ENCODE assay signal across 9 mouse cellular contexts in the genomic region with DNA sequence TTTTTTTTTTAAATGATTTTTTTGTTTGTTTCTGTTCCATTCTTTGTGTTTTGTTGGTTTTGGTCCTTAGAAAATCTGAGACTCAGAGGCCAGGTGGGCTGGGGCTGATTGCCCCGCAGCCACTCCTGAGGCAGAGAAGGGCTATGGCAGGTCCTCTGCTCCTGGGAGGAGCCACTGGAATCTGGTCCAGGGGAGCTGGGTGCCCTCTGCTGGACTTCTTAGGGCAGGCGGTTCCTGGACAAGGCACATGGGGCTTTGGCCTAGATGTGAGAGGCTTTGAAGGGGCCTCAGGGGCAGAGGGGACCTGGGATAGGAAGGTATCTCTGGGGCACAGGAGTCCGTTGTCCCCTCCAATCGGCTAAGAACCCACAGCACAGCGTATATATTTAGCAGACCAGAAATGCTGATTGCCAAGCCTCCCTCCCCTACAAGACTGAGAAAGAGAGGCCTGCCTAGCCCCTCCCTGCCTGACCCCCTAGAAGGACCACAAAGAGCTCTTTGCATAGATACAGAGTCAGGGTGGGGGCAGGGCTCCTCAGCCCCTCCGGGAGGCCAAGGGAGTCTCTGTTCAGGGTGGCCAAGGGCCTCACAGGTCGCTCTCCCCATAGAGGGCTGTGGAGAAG. TPM values are rescaled to one million over a fixed set of nuclear protein-coding genes. Genes with fewer than 3 reads are reported as not detected.
A peak's percentile ranks its signal among the peaks of the same experiment; 100 is the strongest.
DNase-seq lines count a peak whose midpoint lies in the region; ATAC-seq and TF ChIP-seq lines count a peak whose summit lies in the region.
"Had no signal": no experiment of that assay in that cellular context is flagged by ENCODE, and none has a peak within 500 bp of the region (broad histone marks: within the 10 kb centered on the region; RNA-seq: fewer than 3 reads in every experiment).

No protein-coding gene starts in this region.

- DNase-seq in forebrain, embryonic 11.5 days (ENCODE audit: low spot score), result peak; percentile 73
- peak; percentile 63 for DNase-seq in embryo, embryonic 9.5 days (ENCODE audit: extremely low spot score)
- DNase-seq in induced T-regulatory cell, adult 2 months (ENCODE audit: low read depth), result peak; percentile 40
- peak; percentile 31 for DNase-seq in liver, embryonic 13.5 days
- peak; percentile 82 for DNase-seq in retina, embryonic 14.5 days (ENCODE audit: low spot score)
- DNase-seq in c-Kit-positive CD71-positive TER-119-positive erythroid progenitor cells, embryonic 14.5 days (ENCODE audit: low spot score), result no peak

- H3K4me1 ChIP-seq in forebrain, embryonic 11.5 days (replicated peaks; ENCODE audit: control insufficient read depth, insufficient read depth, low read length), result peaks cover under 1% of the 10 kb centered on the region; the same call in 1 of the 2 replicates
- peaks cover 4% of the 10 kb centered on the region for H3K4me1 ChIP-seq in forebrain, embryonic 16.5 days (replicated peaks; ENCODE audit: control insufficient read depth, insufficient read depth, low read length)
- peaks cover 16% of the 10 kb centered on the region for H3K4me1 ChIP-seq in liver, embryonic 13.5 days (replicated peaks)

- no peak overlapping the region for H3K27ac ChIP-seq in forebrain, embryonic 11.5 days (ENCODE audit: low read depth, low read length)
- H3K27ac ChIP-seq in forebrain, embryonic 16.5 days (ENCODE audit: low read length), result no peak overlapping the region
- no peak overlapping the region for H3K27ac ChIP-seq in liver, embryonic 13.5 days
- H3K27ac ChIP-seq: macrophage had no signal

- H3K9ac ChIP-seq in forebrain, embryonic 11.5 days (ENCODE audit: low read length), result no peak overlapping the region
- no peak overlapping the region for H3K9ac ChIP-seq in forebrain, embryonic 16.5 days (replicated peaks; ENCODE audit: low read depth, low read length)
- no peak overlapping the region for H3K9ac ChIP-seq in liver, embryonic 13.5 days

- no peak overlapping the region for H3K4me3 ChIP-seq in forebrain, embryonic 11.5 days (ENCODE audit: low read depth, low read length)
- no peak overlapping the region for H3K4me3 ChIP-seq in forebrain, embryonic 16.5 days (replicated peaks; ENCODE audit: low read length)
- no peak overlapping the region for H3K4me3 ChIP-seq in C2C12 (ENCODE audit: insufficient read depth, poor library complexity, severe bottlenecking)
- no peak overlapping the region for H3K4me3 ChIP-seq in liver, embryonic 13.5 days (replicated peaks)

- H3K27me3 ChIP-seq in forebrain, embryonic 11.5 days (ENCODE audit: control insufficient read depth, insufficient read depth, low read length), result peaks cover 7% of the 10 kb centered on the region
- peaks cover 7% of the 10 kb centered on the region for H3K27me3 ChIP-seq in forebrain, embryonic 16.5 days (replicated peaks; ENCODE audit: control insufficient read depth, insufficient read depth, low read length)
- H3K27me3 ChIP-seq in C2C12 (ENCODE audit: control insufficient read depth, insufficient read depth, insufficient read length), result no peaks in the 10 kb centered on the region
- H3K27me3 ChIP-seq in liver, embryonic 13.5 days, result peaks cover 18% of the 10 kb centered on the region

- H3K79me3 ChIP-seq in C2C12 (ENCODE audit: low read depth), result no peaks in the 10 kb centered on the region

- H3K79me2 ChIP-seq in C2C12 (ENCODE audit: control insufficient read depth, insufficient read depth), result no peaks in the 10 kb centered on the region

- H3ac ChIP-seq in C2C12 (ENCODE audit: control insufficient read depth, insufficient read length, low read depth), result no peak overlapping the region

- peak; percentile 24 for TF ChIP-seq CTCF in C2C12 (IDR thresholded peaks at IDR 0.05; ENCODE audit: control insufficient read depth, insufficient read depth, insufficient read length)

- H3K36me3 ChIP-seq in forebrain, embryonic 11.5 days (ENCODE audit: control insufficient read depth, insufficient read depth, low read length), result peaks cover 27% of the 10 kb centered on the region; the same call in 1 of the 2 replicates
- peaks cover 48% of the 10 kb centered on the region for H3K36me3 ChIP-seq in forebrain, embryonic 16.5 days (ENCODE audit: control insufficient read depth, insufficient read depth)
- peaks cover 70% of the 10 kb centered on the region for H3K36me3 ChIP-seq in C2C12 (ENCODE audit: control insufficient read depth, insufficient read depth)
- H3K36me3 ChIP-seq in liver, embryonic 13.5 days, result peaks cover 77% of the 10 kb centered on the region

- 57% methylated on average over 7 of the region's 7 CpGs for WGBS in forebrain, embryonic 11.5 days
- WGBS in forebrain, embryonic 16.5 days, result 63% methylated on average over 7 of the region's 7 CpGs
- 60% methylated on average over 7 of the region's 7 CpGs for WGBS in liver, embryonic 13.5 days (ENCODE audit: insufficient replicate concordance)

- H3K9me3 ChIP-seq in forebrain, embryonic 11.5 days (ENCODE audit: control insufficient read depth, low read length), result no peaks in the 10 kb centered on the region
- no peaks in the 10 kb centered on the region for H3K9me3 ChIP-seq in forebrain, embryonic 16.5 days (ENCODE audit: control insufficient read depth, low read length)
- H3K9me3 ChIP-seq in liver, embryonic 13.5 days (replicated peaks), result no peaks in the 10 kb centered on the region

- ATAC-seq in forebrain, embryonic 11.5 days (replicated peaks; ENCODE audit: low FRiP score), result no peak
- no peak for ATAC-seq in forebrain, embryonic 16.5 days
- ATAC-seq in liver, embryonic 13.5 days (ENCODE audit: low read depth), result peak; percentile 28

- no peak overlapping the region for H3K4me2 ChIP-seq in forebrain, embryonic 11.5 days (ENCODE audit: low read depth, low read length, severe bottlenecking)
- H3K4me2 ChIP-seq in forebrain, embryonic 16.5 days (ENCODE audit: low read length), result no peak overlapping the region
- no peak overlapping the region for H3K4me2 ChIP-seq in liver, embryonic 13.5 days

TF ChIP-seq in C2C12, 6 proteins besides CTCF, POLR2A, EP300 and RAD21:
- TF ChIP-seq MYOD1 (IDR thresholded peaks at IDR 0.05; ENCODE audit: control insufficient read depth, insufficient read length, low read depth) (no peak), MYOG (IDR thresholded peaks at IDR 0.05; ENCODE audit: control insufficient read depth, extremely low read depth, insufficient read length) (no peak), MAX (IDR thresholded peaks at IDR 0.05) (no peak), USF1 (IDR thresholded peaks at IDR 0.05; ENCODE audit: low read depth) (no peak), FOSL1 (IDR thresholded peaks at IDR 0.05; ENCODE audit: insufficient read depth, low read length, poor library complexity, severe bottlenecking) (no peak), CEBPB (IDR thresholded peaks at IDR 0.05; ENCODE audit: low read depth) (no peak)

RNA-seq across cellular contexts. Expression of gene Capn12, which starts 12.5 kb away (rescaled TPM):
- polyA plus RNA-seq in forebrain, embryonic 11.5 days (2014; fragmentation: Nextera tagmentation; extraction: Ambion mirVana), result 0.60 and 0.69 TPM in 2 replicates
- 0.27 and 0.81 TPM in 2 replicates for polyA plus RNA-seq in forebrain, embryonic 16.5 days (2015; fragmentation: Nextera tagmentation; extraction: Ambion mirVana)
- 0.39 TPM for polyA plus RNA-seq in C2C12 (2012; fragmentation: generic; extraction: Trizol)
- 0.09 and 0.13 TPM in 2 replicates for polyA plus RNA-seq in liver, embryonic 13.5 days (2015; fragmentation: Nextera tagmentation; extraction: Ambion mirVana)

RNA-seq across cellular contexts. Expression of gene Lgals7, which starts 30.1 kb away (rescaled TPM):
- polyA plus RNA-seq in forebrain, embryonic 11.5 days (2014; fragmentation: Nextera tagmentation; extraction: Ambion mirVana), result 0.52 and 0.88 TPM in 2 replicates
- polyA plus RNA-seq in forebrain, embryonic 16.5 days (2015; fragmentation: Nextera tagmentation; extraction: Ambion mirVana), result 1.7 and 2.9 TPM in 2 replicates
- 0.12 TPM for polyA plus RNA-seq in C2C12 (2012; fragmentation: generic; extraction: Trizol)
- polyA plus RNA-seq in liver, embryonic 13.5 days (2015; fragmentation: Nextera tagmentation; extraction: Ambion mirVana), result 0.44 TPM in 1 of 2 replicates, not detected in the other
- polyA plus RNA-seq: macrophage had no signal
